Comparison of ENCODE assay signal across 10 mouse cellular contexts in the genomic region with DNA sequence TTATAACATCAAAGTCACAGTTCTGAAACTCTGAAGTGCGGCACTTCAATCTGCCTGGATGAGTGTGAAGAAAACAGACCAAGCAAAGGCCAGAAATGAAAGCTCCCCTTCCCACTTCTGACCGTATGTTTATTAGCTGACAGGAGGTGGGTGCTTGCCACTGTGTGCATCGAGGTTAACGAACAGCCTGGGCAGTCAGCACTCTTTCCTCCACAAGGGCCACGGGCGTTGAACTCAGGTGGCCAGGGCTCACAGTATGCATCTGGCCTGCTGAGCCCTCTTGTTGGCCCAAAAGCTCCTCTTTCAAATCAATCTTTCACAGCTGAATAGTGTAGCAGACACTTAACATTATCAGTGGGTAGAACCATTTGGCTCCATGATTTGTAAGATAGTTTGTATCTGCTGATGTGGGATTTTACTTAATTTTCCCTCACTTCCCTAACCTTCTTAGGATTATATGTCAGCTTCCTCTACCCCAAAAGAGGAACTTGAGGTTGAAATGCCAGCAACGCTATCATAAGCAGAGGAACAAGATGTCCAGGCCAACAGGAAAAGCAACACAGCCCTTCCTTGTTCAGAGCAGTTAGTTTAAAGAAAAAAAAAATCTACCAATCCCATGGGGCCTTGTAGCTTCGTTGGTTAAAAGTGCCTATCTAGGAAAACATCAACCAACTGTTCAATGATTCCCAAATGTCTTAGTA. TPM values are rescaled to one million over a fixed set of nuclear protein-coding genes. Genes with fewer than 3 reads are reported as not detected.
DNase-seq lines count a peak whose midpoint lies in the region; ATAC-seq and TF ChIP-seq lines count a peak whose summit lies in the region.
"Had no signal": no experiment of that assay in that cellular context is flagged by ENCODE, and none has a peak within 500 bp of the region (broad histone marks: within the 10 kb centered on the region; RNA-seq: fewer than 3 reads in every experiment).

No protein-coding gene starts in this region.

- H3K4me1 ChIP-seq in kidney, adult 2 months (ENCODE audit: control insufficient read depth, insufficient read depth, low read length), result peaks cover 47% of the 10 kb centered on the region

- peak overlapping the region; percentile 88 for H3K27ac ChIP-seq in kidney, adult 2 months (ENCODE audit: insufficient read depth, low read depth, low read length)
- H3K27ac ChIP-seq: embryonic facial prominence, embryonic 13.5 days; midbrain, embryonic 12.5 days had no signal

- DNase-seq in kidney, adult 2 months, result peak; percentile 79
- DNase-seq in kidney, postnatal 4 days, result no peak
- no peak for DNase-seq in cerebellum, adult 9-11 months
- no peak for DNase-seq in cerebellum, postnatal 10 days

- TF ChIP-seq CTCF in kidney, adult 2 months (conservative IDR thresholded peaks at IDR 0.05; ENCODE audit: insufficient read depth, insufficient read length, low read depth, low read length), result no peak

- H3K36me3 ChIP-seq in kidney, adult 2 months (ENCODE audit: control insufficient read depth, insufficient read depth, low read length), result no peaks in the 10 kb centered on the region
- H3K36me3 ChIP-seq: embryonic facial prominence, embryonic 13.5 days; midbrain, embryonic 12.5 days had no signal

- ATAC-seq in common myeloid progenitor, adult 5-6 weeks (replicated peaks; ENCODE audit: low read depth, poor library complexity, severe bottlenecking), result peak; percentile 87
- peak; percentile 69 to 81 for ATAC-seq in hematopoietic stem cell, adult 5-6 weeks (replicated peaks in 1 of 2; ENCODE audit: insufficient read depth in 1 of 2, low FRiP score in 2 of 2, low TSS enrichment in 1 of 2, low read depth in 1 of 2, poor library complexity in 2 of 2, severe bottlenecking in 2 of 2)
- peak; percentile 78 for ATAC-seq in megakaryocyte progenitor cell, adult 5-6 weeks (replicated peaks; ENCODE audit: poor library complexity)
- ATAC-seq: inflammation-experienced regulatory T-cells, adult 6 months had no signal

- no peak overlapping the region for H3K4me3 ChIP-seq in kidney, adult 2 months (ENCODE audit: insufficient read depth, low read depth, low read length)
- H3K4me3 ChIP-seq: embryonic facial prominence, embryonic 13.5 days; midbrain, embryonic 12.5 days had no signal

- H3K27me3 ChIP-seq in kidney, adult 2 months (replicated peaks; ENCODE audit: control insufficient read depth, insufficient read depth, low read length), result no peaks in the 10 kb centered on the region
- H3K27me3 ChIP-seq: embryonic facial prominence, embryonic 13.5 days; midbrain, embryonic 12.5 days had no signal

- no peak for TF ChIP-seq POLR2A in kidney, adult 2 months (IDR thresholded peaks at IDR 0.05; ENCODE audit: low read depth, low read length)

- WGBS in kidney, adult 2 months, result 25% methylated on average over 8 of the region's 8 CpGs

RNA-seq across cellular contexts. Expression of gene Rnf169, which starts 17.6 kb away (rescaled TPM):
- polyA plus RNA-seq in kidney, adult 2 months (2012; rRNA removed), result 5.6 and 5.7 TPM in 2 replicates
- total RNA-seq in common myeloid progenitor, adult 5-6 weeks (2017), result 20.6 and 24.7 TPM in 2 replicates
- total RNA-seq in hematopoietic stem cell, adult 5-6 weeks (2017), result 23.1 and 30.9 TPM in 2 replicates
- 11.3 and 13.3 TPM in 2 replicates for total RNA-seq in megakaryocyte progenitor cell, adult 5-6 weeks (2015)
- 14.1 and 18.3 TPM in 2 replicates for total RNA-seq in megakaryocyte progenitor cell, adult 5-6 weeks (2017)

RNA-seq across cellular contexts. Expression of gene Chrdl2, which starts 43.3 kb away (rescaled TPM):
- 0.23 and 0.36 TPM in 2 replicates for polyA plus RNA-seq in kidney, adult 2 months (2012; rRNA removed)
- not detected in 2 replicates for total RNA-seq in common myeloid progenitor, adult 5-6 weeks (2017)
- not detected in 2 replicates for total RNA-seq in hematopoietic stem cell, adult 5-6 weeks (2017)
- not detected in 2 replicates for total RNA-seq in megakaryocyte progenitor cell, adult 5-6 weeks (2015)
- total RNA-seq in megakaryocyte progenitor cell, adult 5-6 weeks (2017), result not detected in 2 replicates
- polyA plus RNA-seq: inflammation-experienced regulatory T-cells, adult 6 months; midbrain, embryonic 12.5 days had no signal
